Mouse (Mus musculus) midbrain, postnatal 0 days (tissue): ENCODE measurements around the gene Sergef. TPM values are rescaled to one million over a fixed set of nuclear protein-coding genes. Genes with fewer than 3 reads are reported as not detected.
A peak's percentile ranks its signal among the peaks of the same experiment; 100 is the strongest.

Experiments
- ATAC-seq: fragments of 200-750 bp; cut with Nextera tagmentation; 2 replicates; pipeline ENCODE4 v1.8.0; 2017; ENCODE audit warnings: moderate number of reproducible peaks, mild to moderate bottlenecking, moderate TSS enrichment, moderate library complexity; ENCODE audit not compliant: low FRiP score
- DNase-seq: peaks from one replicate; pipeline ENCODE4 v3.0.0-alpha.2; 2015; ENCODE audit warnings: low spot score
- H3K27ac ChIP-seq: fragments of 300-500 bp; sonication (generic); 2 replicates; pipeline ENCODE4 v1.5.1; 2014; ENCODE audit warnings: low read depth, mild to moderate bottlenecking, low read length, mixed read lengths
- H3K27me3 ChIP-seq: fragments of 300-500 bp; sonication (generic); 2 replicates; pipeline ENCODE4 v1.6.1; 2014; ENCODE audit warnings: low read length, control low read depth, mixed read lengths; ENCODE audit not compliant: insufficient read depth
- H3K36me3 ChIP-seq: fragments of 300-500 bp; sonication (generic); 2 replicates; pipeline ENCODE4 v1.6.1; 2014; ENCODE audit warnings: low read length, control low read depth, mixed read lengths; ENCODE audit not compliant: insufficient read depth
- H3K4me1 ChIP-seq: fragments of 300-500 bp; sonication (generic); 2 replicates; pipeline ENCODE4 v1.6.1; 2014; ENCODE audit warnings: mild to moderate bottlenecking, control low read depth, antibody characterized with exemption, low read length, mixed read lengths; ENCODE audit not compliant: insufficient read depth
- H3K4me2 ChIP-seq: fragments of 300-500 bp; sonication (generic); 2 replicates; pipeline ENCODE4 v1.6.1; 2014; ENCODE audit warnings: low read depth, mild to moderate bottlenecking, low read length, mixed read lengths; ENCODE audit not compliant: poor library complexity, severe bottlenecking
- H3K4me3 ChIP-seq: fragments of 300-500 bp; sonication (generic); 2 replicates; pipeline ENCODE4 v1.5.1; 2014; ENCODE audit warnings: low read depth, mild to moderate bottlenecking, low read length, moderate library complexity
- H3K9ac ChIP-seq: fragments of 300-500 bp; sonication (generic); replicated peaks from 2 replicates; pipeline ENCODE4 v1.6.1; 2014; ENCODE audit warnings: mild to moderate bottlenecking, low read length, moderate library complexity, mixed read lengths; ENCODE audit not compliant: poor library complexity, severe bottlenecking
- H3K9me3 ChIP-seq: fragments of 300-500 bp; sonication (generic); 2 replicates; pipeline ENCODE4 v1.6.1; 2016; ENCODE audit warnings: low read length, control low read depth
- CTCF ChIP-seq: IDR thresholded peaks from 2 replicates; pipeline ENCODE4 v1.5.1; 2016; ENCODE audit warnings: antibody characterized with exemption, mild to moderate bottlenecking
- WGBS: fragments of 180-500 bp; shearing (Covaris S2); extraction: QIAGEN DNeasy Blood & Tissue Kit; methylation state at CpG from one replicate; pipeline ENCODE4 v1.1.7; 2014; 5-methylcytosine and 5-hydroxymethylcytosine counted together
- polyA plus RNA-seq: library from polyadenylated mRNA; unstranded; fragments of >200 nt; fragmentation: Nextera tagmentation; extraction: Ambion mirVana; gene quantifications from 2 replicates; pipeline ENCODE4 v1.2.1, GENCODE M21; 2015
- total RNA-seq: library from RNA; depleted of rRNA; stranded (reverse); fragments of >200 nt; gene quantifications from 2 replicates; pipeline ENCODE4 v1.2.3, GENCODE M21; 2014

The Sergef gene
- total and polyA plus RNA-seq, 2 experiments from 2014 or later: 47.5 to 50.9 TPM

DNA sequence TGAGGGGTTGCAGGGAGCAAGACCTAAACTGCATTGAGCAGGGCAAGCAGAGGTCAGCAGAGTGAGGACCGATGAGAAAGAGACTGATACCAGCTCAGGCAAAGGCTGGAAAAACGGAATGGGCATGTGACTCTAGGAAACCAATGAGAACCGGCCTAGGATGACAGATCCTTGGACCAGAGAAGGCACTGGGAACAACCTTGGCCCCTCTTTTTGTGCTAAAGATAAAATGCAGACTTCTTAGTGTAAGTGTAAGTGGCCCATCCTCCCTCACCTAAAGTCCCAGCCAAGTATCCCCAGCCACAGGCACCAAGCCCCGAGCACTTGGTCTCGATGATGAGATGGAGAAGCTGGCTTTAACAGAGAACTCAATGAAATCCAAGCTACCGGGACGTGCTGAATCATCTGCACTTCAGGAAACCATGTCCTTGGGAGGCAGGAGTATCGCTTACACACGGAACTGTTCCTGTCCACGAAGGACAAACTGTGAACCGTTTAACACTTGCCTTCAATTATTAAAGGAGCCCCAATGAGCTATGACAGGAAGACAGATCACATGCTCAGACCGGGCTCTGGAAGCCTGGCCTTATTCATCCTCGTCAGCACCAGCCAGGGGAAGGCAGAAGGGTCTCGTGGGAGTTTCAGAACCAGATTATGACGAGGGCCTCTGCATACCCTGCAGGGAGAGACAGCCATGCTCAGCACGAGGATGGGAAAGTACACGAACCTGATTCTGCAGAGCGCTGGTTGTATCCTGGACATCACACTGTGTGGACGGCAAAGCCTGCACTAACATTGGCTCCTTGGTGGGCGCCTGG is 87.5 kb downstream of the Sergef start:
- Histone ChIP-seq H3K4me1 (0 out of 2 replicates have a peak, but pooled peaks cover 3% of the 10 kb centered on the region), H3K4me3 (no peak overlapping the region), H3K36me3 (no peaks in the 10 kb centered on the region), H3K27me3 (no peaks in the 10 kb centered on the region), H3K4me2 (no peak overlapping the region), H3K27ac (0 out of 2 replicates have a peak overlapping the region, but pooled peaks have one; percentile 34), H3K9me3 (no peaks in the 10 kb centered on the region), H3K9ac (no peak overlapping the region)
- 65% methylated on average over 20 of the region's 20 CpGs for whole genome bisulfite sequencing
- TF ChIP-seq CTCF: no peak
- DNase-seq: peak; percentile 32
- no peak for ATAC-seq

DNA sequence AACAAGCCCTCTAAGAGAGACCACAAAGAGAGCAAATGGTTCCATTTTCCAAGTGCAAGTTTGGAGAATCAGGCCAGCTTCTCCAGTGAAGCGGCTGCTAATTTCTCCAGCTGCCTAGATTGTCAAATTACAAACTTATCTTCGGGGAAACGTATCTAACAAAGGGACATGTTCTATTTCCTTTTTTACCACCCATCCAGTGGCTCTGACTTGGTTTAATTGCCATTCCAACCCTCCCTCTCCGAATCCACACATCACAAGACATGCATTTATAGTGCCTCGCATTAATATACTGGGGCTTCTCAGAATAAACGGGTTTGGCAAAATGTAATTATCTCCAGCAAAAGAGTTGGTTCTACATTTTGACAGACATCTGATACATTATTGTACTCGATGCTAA is 88.4 kb downstream of the Sergef start:
- no peak overlapping the region for H3K4me2 ChIP-seq
- no peak for TF ChIP-seq CTCF
- no peaks in the 10 kb centered on the region for H3K36me3 ChIP-seq
- ATAC-seq (no peak), DNase-seq (no peak)
- H3K4me3 ChIP-seq: no peak overlapping the region
- no peak overlapping the region for H3K27ac ChIP-seq
- H3K4me1 ChIP-seq: 0 out of 2 replicates have a peak, but pooled peaks cover 3% of the 10 kb centered on the region
- no peaks in the 10 kb centered on the region for H3K9me3 ChIP-seq
- H3K27me3 ChIP-seq: no peaks in the 10 kb centered on the region
- WGBS: 66% methylated on average over 7 of the region's 7 CpGs
- no peak overlapping the region for H3K9ac ChIP-seq

DNA sequence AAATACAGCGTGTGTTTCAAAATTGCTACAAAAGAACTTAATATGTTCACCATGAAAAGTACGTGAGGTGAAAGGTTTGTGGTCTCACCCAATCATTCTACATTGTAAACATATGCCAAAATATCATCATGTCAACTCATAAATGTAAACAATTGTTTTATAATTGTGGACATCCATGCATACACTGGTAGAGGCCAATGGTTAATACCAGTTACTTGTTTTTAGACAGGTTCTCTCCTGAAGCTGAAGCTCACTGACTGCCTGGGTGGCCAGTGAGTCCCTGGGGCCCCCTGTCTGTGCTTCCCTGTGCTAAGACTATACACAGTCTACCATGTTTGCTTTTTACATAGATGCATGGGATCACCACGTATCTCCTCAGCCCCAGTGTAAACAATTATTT is 91.5 kb downstream of the Sergef start:
- WGBS: 86% methylated on average over 3 of the region's 3 CpGs
- DNase-seq (no peak), ATAC-seq (no peak)
- Histone ChIP-seq H3K4me1 (0 out of 2 replicates have a peak, but pooled peaks cover 3% of the 10 kb centered on the region), H3K4me2 (no peak overlapping the region), H3K36me3 (peaks cover 6% of the 10 kb centered on the region; the same call in 1 of the 2 replicates), H3K9ac (no peak overlapping the region), H3K4me3 (no peak overlapping the region), H3K27ac (no peak overlapping the region), H3K9me3 (no peaks in the 10 kb centered on the region), H3K27me3 (no peaks in the 10 kb centered on the region)
- TF ChIP-seq CTCF: no peak

DNA sequence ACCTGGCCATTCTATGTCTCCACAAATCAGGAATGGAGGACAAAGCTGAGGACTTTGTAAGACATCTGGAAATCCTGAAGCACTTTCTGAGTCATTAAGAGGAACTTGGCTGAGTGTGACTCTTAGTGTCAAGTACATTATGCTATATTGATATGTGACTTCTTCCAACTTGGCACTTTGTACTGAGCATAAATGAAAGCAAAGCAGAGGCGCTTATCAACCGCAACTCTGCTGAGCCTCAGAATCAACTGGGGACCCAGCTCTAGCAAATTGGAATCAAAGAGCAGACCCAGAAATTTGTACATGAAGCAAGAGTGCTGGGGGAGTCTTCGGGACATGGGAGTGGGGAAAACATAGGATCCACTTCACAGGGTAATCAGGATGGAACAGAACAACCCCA is 92.0 kb downstream of the Sergef start:
- no peak overlapping the region for H3K4me3 ChIP-seq
- H3K9me3 ChIP-seq: no peaks in the 10 kb centered on the region
- H3K4me2 ChIP-seq: no peak overlapping the region
- WGBS: 93% methylated on average over 3 of the region's 3 CpGs
- no peaks in the 10 kb centered on the region for H3K27me3 ChIP-seq
- DNase-seq (no peak), ATAC-seq (no peak)
- no peak overlapping the region for H3K27ac ChIP-seq
- peaks cover 6% of the 10 kb centered on the region; the same call in 1 of the 2 replicates for H3K36me3 ChIP-seq
- TF ChIP-seq CTCF: no peak
- no peak overlapping the region for H3K9ac ChIP-seq
- H3K4me1 ChIP-seq: 0 out of 2 replicates have a peak, but pooled peaks cover 3% of the 10 kb centered on the region

DNA sequence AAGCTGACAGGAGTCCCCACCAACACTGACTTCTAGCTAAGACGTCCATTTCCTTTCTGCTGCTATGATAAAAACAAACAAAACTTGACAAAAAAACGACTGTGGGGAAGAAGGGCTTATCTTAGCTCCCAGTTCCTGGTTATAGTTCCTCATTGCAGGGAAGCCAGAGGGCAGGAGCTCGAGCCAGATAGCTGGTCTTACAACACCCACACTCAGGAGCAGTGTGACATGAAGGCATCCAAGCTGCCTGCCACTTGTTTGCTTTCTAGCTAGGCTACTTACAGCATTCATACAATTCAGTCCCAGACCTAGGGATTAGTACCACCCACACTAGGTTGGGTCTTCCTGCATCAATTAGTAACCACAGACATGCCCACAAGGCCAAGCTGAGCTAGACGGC is 93.1 kb downstream of the Sergef start:
- 56% methylated on average over 4 of the region's 4 CpGs for WGBS
- TF ChIP-seq CTCF: no peak
- Histone ChIP-seq H3K4me2 (no peak overlapping the region), H3K36me3 (peaks cover 9% of the 10 kb centered on the region; the same call in 1 of the 2 replicates), H3K4me3 (no peak overlapping the region), H3K4me1 (0 out of 2 replicates have a peak, but pooled peaks cover 3% of the 10 kb centered on the region), H3K9ac (no peak overlapping the region), H3K9me3 (no peaks in the 10 kb centered on the region), H3K27me3 (no peaks in the 10 kb centered on the region), H3K27ac (no peak overlapping the region)
- ATAC-seq: no peak
- DNase-seq: no peak

DNA sequence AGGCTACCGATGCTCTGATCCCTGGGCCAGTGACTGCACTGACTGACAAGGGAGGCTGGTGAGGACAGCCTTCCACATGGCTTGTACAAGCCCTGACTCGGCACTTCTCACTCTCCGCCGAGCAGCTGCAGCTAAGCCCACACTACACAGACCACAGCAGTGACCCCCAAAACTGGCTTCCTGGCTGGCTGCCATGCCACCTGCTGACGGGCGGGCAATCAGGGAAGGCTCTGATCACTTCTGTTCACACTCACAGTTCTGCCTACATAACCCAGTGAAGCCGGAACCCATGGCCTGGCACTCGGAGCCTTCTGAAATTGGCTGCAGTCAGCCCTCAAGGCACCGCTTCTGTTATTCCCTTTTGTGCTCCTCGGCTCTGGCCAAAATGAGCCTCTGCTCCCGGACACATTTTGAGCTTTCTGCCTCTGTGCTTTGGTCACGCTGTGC is 95.4 kb downstream of the Sergef start:
- Histone ChIP-seq H3K4me2 (no peak overlapping the region), H3K4me3 (no peak overlapping the region), H3K4me1 (no peaks in the 10 kb centered on the region), H3K9me3 (no peaks in the 10 kb centered on the region), H3K27me3 (no peaks in the 10 kb centered on the region), H3K27ac (no peak overlapping the region), H3K9ac (no peak overlapping the region), H3K36me3 (peaks cover 9% of the 10 kb centered on the region; the same call in 1 of the 2 replicates)
- ATAC-seq (peak; percentile 62; the same call in 1 of the 2 replicates), DNase-seq (peak; percentile 68)
- WGBS: 58% methylated on average over 12 of the region's 12 CpGs
- TF ChIP-seq CTCF: no peak
